Mouse (Mus musculus): Measurements from ENCODE around the gene Mgat5b.
A peak's percentile ranks its signal among the peaks of the same experiment; 100 is the strongest.

Mgat5b gene

DNA sequence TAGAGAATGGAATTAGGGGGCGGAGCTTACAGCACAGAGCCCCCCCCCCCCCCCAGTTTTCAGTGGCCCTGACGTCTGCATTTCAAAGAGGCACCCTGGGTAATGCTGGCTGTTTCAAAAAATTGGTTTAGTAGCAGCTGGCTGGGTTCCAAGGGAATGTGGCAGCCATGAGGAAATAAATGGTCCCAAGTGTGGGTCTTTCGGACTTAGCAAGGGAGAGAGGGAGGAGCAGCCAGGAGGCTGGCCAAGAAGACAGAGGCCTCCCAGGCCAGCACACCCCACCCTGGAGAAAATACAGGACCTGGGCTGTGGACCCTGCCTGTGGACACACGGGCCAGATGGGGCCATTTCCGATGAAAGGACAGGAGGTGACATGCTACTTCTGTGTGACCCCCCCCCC lies 61.6 kb downstream of the Mgat5b start:
- DNase-seq (ENCODE audit: low spot score in 2 of 2) = no peak

DNA sequence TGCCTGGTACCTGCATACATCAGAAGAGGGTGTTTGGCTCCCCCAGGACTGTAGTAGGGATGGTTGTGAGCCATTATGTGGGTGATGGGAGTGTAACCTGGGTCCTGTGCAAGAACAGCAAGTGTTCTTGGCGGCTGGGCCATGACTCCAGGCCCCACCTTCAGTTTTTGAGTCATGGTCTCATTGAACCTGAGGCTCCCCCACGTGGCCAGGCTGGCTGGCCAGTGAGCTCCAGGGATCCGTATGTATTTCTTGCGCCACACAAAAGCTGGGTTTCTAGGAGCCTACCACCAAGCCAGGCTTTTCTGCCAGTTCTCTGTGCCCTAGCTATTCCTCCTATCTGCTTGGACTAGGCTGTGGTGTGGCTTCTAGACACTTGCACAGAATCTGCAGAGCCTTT lies 63.9 kb downstream of the Mgat5b start:
- DNase-seq (ENCODE audit: low spot score in 2 of 2) = no peak

DNA sequence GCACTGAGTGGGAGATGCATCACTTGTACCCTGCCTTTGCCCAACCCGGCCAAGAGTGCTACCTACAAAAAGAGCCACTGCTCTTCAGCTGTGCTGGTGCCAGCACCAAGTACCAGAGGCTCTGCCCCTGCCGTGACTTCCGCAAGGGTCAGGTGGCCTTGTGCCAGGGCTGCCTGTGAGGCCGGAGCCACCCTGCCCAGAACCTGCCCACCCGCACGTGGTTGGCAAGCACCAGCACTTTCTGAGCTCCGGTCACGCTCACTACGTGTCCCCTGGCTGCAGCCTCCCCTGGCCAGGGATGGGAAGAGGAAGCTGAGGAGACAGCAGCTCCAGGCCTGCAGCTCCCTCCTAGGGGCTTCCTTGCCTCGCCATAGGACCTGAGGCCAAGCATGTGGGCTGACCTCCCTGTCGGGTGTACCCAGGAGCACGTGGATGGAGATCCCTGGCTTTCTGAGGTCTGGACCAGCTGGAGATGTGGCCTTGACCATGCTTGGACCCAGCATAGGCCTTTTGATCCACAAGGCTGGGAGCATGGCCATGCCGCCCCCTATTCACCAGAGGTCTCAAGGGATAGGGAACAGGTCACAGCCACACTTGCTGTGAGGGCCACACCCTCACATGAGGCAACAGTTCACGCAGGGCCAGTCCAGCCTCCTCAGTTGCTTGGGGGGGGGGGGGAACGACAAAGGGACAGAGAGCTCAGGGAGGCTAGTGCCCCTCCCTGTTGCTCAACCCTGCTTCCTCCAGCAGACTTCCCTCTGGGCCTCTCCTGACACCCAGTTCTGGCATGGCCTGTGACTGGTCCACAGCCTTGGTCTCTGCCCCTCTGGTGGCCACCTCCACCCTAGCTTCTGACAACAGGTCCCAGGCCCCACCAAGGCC lies 67.1 kb downstream of the Mgat5b start:
- no peak for DNase-seq (ENCODE audit: low spot score in 2 of 2)

DNA sequence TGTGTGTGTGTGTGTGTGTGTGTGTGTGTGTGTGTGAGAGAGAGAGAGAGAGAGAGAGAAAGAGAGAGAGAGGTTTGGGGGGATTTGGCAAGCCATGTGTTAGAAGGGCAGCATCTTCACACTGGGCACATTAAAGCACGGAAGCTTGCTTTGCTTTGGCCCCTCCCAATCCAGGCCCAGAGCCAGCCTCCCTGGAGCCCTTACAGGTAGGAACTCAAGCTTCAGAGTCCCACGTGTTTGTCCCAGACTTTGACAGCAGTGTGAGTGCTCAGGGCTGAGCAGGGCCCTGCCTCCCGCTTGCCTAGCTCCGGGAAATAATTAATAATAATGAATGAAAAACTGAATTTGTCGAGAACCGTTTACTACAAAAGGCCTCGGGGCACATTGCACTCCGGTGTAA lies 69.5 kb downstream of the Mgat5b start:
- no peak for DNase-seq (ENCODE audit: low spot score in 2 of 2)

DNA sequence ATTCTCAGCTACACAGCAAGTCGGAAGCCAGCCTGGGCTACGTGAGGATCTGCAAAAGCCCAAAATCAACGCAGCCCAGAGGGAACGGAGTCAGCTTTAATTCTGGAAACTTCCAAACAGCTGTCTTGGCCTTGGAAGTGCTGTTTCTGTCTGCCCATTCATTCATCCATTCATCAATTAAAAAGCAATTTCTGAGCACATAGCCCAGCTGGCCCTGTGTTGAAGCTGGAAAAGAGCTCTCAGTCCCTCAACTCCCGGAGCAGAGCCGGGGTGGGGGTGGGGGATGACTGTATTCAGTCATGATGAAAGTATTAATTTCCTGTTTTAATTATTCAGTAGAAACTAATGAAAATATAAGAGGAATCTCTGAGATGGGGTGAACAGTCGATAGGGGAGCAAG lies 71.6 kb downstream of the Mgat5b start:
- no peak for DNase-seq (ENCODE audit: low spot score in 2 of 2)

DNA sequence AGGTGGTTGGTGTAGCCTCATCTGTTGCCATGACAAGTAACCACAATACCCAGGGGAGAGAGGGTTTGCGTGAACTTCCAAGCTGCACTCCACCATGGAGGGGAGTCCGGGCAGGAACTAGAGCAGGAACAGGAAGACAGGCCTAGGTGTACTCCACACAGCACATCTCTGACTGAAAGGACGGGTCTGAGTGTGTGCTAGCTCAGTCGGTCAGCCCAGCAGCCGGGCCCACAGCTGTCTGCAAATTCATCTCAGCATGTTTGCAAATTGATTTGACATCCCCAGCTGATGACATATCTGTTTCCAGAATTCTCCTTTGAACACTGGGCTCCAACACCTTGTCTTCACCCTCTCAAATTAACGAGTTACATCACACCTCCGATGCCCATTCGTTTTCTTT lies 72.7 kb downstream of the Mgat5b start:
- no peak for DNase-seq (ENCODE audit: low spot score in 2 of 2)

DNA sequence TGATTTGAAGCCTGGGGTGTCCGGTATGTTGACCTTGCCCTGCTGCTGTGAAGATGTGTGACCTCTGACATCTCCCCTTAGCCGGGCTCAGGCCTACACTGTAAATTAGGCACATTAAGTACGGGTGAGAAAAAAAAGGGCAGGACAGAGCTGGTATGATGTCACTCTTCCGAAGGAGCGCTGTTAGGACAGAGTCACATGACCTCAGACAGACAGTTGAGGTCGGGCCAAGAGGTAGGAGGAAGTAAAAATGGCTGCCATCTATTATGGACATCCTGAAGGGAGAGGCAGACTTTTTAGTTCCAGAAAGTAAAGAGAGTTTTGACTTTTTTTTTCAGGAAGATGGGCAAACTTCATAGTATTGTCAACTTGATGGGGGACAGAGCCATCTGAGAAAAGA lies 73.3 kb downstream of the Mgat5b start:
- no peak for DNase-seq (ENCODE audit: low spot score in 2 of 2)

DNA sequence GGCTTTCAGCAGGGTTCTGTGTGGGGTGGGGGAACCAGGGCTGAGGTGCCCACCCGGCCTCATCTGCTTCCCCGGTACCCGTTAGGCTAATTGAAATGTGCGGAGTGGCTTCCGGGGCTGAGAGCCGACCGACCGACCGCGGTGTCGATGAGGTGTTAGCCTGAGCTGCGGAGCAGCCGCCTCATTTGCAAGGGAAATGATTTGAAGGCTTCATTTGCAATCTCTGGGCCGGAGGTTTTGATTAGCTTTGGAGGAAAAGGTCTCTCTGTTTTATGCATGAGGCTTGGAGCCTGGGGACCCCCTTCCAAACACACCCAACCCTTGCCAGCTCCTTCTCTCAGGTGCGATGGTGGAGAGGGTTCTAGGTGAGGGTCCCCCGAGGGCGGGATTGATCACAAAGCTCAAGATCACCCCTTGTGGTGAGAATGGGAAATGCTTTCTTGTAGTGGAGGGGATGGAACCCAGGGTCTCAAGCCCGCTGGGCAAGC lies 75.5 kb downstream of the Mgat5b start:
- DNase-seq (ENCODE audit: low spot score in 2 of 2) = no peak

DNA sequence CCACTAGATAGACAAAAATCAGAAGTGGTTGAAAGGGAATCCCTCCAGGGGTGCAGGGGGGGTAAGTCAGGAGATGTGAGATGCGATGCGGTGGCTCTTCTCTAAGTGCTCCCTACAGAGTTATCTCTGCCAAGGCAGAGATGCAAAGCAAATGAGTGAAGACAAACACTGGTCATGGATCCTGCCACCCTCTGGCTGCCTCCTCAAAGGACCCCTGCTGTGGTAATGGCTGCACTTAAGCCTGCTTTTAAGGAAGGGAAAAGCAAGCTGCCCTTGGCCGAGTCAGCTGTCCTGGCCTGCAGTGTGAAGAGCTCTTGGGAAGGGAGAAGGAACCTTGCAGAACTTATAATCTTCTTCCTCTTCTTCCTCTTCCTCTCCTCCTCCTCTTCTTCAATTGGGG lies 78.3 kb downstream of the Mgat5b start:
- DNase-seq (ENCODE audit: low spot score in 2 of 2) = no peak

DNA sequence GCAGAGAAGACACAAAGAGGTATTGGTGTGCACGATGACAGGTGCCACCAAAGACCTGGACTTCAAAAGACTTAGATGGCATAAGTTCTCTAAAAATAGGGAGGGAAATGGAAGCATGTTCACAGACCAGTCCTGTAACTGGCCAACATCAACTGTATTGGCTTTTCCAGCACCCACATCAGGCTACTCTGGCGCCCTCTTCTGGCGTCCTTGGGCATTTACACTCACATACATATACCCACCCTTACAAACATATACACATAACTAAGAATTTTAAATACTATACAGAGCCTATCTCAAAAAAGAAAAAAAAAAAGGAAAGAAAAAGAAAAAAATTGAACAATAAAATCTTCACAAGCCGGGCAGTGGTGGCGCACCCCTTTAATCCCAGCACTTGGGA lies 80.3 kb downstream of the Mgat5b start:
- DNase-seq (ENCODE audit: low spot score in 2 of 2) = no peak

DNA sequence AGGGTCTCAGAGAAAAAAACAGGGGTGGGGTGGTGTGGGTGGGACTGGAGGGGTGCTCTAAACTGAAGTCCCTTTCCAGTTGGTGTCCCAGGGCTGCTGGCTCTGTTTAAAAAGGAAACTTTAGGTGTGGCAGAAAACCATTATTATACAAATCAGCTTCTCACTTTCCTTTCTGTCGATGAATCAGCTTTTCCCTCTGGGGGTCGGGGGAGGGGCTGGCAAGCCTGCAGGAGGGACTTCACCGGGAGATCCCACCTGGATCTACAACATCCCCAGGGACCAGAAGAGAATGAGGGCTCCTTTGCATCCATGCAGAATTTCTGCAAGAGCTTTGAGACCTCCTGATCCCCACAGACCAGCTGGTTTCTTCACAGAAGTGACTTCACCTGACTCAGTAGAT lies 81.6 kb downstream of the Mgat5b start:
- no peak for DNase-seq (ENCODE audit: low spot score in 2 of 2)

DNA sequence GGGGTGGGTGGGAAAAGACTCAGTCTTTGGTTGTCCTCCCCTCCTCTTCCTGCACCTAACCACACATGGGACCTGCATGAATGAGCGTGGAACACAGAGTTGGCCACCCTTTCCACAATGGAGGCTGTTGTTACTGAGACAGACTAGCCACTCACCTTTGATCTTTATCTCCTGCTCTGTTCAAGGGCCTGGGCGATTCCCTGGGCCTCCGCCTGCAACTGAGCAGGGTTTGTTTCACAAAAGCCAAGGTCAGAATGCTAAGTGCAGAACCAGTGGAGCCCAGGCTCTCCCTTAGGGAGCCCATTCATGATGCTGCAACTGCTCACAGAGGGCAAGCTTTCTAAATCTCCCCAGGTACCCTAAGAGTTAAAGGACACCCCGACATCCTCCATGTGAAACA lies 83.1 kb downstream of the Mgat5b start:
- DNase-seq (ENCODE audit: low spot score in 2 of 2) = no peak

DNA sequence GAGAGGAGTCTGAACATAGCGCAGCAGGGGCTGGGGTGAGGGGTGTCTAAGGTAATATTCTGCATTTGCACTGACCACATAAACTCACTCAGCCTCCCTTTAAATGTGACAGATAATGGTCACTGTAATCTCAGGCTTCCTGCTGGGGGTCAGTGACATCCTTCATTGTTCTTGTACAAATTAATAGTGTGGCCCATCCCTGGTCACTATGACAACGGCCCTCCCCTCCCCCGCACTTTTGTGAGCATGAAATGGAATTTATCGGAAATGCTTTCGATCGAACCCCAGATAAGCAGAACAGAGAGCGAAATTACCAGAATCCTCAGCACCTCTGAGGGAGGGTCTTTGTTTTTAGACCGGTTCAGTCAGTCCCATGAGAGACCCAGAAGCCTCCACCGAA lies 84.8 kb downstream of the Mgat5b start:
- no peak for DNase-seq (ENCODE audit: low spot score in 2 of 2)

DNA sequence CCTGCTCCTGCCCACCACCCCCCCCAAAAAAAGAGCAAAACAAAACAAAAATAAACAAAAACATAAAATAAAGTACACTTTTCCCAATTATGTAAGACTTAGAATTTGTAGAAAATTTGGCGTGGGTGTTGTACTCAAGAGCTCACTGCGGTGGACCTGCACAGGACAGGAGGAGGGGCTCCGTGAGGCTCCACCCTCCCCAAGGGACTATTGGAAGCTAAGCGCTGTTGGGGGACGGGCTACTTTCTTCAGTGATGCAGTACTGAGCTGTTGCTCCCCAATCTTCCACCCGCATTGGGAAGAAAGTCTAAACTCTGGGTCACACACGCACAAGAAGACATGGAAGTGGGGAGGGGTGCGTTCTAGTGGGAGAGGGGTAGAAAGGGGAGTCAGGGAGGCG lies 85.6 kb downstream of the Mgat5b start:
- DNase-seq (ENCODE audit: low spot score in 2 of 2) = no peak

DNA sequence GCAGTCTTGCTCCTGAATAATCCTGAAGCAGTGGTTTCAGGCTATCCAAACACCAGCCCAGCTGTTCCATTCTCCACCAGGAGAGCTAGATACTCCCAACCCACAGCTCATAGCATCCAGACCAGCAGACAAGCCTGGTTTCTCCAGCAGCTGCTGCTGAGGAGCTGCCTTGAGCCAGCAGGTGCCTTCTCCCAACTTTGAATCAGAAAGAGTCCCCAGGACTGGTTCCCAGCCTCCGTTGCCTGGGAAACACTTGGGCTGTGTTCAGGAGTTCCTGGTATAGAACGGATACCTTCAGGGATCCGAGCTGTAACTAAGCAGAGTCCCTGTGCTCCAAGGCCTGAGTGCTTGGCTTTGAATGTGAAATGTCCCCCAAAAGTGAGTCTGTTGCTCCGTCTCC lies 98.8 kb downstream of the Mgat5b start:
- no peak for DNase-seq (ENCODE audit: low spot score in 2 of 2)

DNA sequence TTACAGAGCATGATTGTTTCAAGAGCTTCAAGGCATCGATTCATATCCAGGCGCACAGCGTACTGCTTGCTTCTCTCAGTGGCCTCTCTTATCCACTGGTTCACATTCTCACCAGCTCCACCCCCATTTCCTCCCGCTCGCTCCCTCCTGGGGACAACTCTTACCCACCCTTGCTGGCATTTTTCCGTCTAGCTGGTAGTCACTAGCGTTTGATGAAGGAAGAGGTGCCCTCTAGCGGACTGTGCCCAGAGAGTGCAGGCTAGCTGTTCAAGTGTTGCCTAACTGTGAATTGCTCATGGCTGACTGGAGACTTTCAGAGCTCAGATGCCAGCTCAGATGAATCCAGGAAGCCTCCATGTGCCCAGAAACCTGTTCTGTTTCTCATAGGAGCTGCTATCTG lies 99.7 kb downstream of the Mgat5b start:
- DNase-seq (ENCODE audit: low spot score in 2 of 2) = peak in 1 of 2 experiments; percentile 49

DNA sequence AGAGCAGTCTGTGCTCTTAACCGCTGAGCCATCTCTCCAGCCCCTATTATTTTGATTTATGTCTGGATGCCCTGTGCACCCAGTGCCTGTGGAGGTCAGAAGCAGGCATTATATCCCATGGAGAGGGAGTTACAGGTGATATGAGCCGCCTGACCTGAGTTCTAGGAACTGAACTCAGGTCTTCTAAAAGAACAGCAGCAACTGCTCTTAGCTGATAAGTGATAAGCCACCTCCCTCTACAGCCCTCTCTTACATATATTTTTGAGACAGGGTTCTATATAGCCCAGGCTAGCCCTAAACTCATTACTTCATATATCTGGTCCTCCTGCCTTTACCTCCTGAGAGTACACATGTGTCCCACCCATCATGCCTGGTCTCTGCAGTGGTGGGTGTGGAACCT lies 102.4 kb downstream of the Mgat5b start:
- DNase-seq (ENCODE audit: low spot score in 2 of 2) = no peak

DNA sequence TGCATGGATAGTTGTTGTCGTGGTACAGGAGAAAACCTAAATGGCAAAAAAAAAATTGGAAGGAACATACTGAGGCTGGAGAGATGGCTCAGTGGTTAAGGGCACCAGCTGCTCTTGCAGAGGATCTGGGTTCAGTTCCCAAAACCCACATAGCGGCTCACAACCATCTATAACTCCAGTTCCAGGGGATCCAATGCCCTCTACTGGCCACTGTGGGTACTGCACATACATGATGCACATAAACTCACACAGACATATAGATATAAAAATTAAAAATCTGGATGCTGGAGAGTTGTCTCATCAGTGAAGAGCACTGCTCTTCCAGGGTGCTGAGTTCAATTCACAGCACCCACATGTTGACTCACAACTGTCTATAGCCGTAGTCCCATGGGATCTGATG lies 104.9 kb downstream of the Mgat5b start:
- DNase-seq (ENCODE audit: low spot score in 2 of 2) = no peak

DNA sequence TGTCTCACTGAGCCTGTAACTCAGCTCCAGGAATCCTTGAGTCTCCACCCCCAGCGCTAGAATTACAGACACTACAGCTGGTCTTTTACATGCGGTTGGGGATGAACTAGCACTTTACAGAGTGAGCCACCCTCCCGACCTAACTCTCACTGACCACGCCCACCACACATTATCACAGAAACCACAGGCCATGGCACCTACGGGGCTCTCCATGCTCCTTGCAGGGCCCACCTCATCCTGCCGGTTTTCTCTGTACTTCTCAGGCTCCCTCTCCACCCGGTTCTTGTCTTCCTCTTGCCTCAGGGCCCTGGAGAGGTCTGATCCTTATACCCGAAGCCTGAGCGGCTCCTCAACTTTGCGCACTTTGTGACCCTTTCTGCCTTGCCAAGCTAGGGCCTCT lies 109.0 kb downstream of the Mgat5b start:
- peak in 1 of 2 experiments; percentile 22 for DNase-seq (ENCODE audit: low spot score in 2 of 2)

DNA sequence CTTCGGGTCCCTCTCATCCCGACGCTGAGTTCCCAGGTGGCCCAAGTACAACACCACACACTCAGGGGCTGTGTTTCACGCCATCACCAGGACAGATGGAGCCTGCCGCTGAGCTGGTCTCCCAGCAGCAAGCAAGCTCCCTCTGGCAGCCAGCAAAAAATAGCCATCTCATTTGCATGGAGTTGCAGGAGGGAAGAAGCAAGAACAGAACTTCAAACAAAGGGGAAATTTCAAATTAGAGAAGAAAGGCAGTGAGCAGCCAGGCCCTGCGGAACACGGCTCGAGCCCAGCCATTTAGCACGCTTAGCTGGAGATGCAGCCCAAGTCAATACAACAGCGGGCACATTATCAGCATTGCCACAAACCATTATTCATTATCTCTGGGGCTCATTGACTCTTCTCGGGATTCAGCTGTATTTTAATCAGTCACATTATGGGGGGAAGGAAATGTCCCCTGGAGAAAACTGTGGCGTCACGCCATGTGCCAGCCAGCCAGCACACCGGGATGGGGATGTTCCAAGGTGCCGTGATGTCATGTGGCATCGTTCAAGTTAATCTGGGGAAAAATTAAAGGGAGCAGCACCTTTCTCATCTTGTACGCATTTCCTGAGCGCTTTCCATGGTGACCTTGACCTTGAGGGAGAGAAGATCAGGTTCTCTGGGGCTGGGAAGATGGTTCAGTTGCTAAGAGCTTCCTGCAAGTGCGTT lies 110.4 kb downstream of the Mgat5b start:
- no peak for DNase-seq (ENCODE audit: low spot score in 2 of 2)

DNA sequence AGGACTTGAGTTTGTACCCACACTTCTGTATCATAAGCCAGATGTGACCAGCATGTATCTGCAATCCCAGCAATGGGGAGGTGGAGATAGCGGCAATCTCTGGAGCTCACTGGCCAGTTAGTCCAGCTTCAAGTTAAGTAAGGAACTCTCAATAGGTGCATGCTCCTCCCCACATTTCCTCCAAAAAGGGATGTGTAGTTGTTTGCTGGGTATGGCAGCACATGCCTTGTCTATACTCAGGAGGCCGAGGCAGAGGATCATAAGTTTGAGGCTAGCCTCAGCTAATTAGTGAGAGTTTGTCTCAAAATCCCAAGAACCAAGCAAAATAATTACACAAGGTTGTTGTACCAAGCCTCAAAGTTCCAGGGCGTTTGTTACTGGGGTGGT lies 110.9 kb downstream of the Mgat5b start:
- no peak for DNase-seq (ENCODE audit: low spot score in 2 of 2)

DNA sequence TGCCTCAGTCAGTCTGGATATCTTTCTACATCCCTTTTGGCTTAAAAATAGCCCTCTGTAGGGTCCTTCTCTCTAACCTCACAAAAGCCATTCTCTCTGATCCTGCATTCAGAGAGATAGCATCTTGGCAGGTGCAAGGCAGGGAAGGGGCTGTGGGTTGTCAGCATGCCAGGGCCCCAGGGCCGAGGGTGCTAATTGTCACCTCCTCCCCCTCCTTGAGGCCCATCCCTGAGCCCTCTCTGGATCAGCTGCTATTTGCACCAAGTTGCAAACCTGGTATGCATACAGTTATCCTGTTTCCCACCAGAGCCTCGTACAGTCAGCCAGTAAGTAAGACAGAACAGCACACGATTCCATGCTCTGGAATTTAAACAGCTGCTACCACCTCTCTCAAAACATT lies 111.4 kb downstream of the Mgat5b start:
- no peak for DNase-seq (ENCODE audit: low spot score in 2 of 2)

DNA sequence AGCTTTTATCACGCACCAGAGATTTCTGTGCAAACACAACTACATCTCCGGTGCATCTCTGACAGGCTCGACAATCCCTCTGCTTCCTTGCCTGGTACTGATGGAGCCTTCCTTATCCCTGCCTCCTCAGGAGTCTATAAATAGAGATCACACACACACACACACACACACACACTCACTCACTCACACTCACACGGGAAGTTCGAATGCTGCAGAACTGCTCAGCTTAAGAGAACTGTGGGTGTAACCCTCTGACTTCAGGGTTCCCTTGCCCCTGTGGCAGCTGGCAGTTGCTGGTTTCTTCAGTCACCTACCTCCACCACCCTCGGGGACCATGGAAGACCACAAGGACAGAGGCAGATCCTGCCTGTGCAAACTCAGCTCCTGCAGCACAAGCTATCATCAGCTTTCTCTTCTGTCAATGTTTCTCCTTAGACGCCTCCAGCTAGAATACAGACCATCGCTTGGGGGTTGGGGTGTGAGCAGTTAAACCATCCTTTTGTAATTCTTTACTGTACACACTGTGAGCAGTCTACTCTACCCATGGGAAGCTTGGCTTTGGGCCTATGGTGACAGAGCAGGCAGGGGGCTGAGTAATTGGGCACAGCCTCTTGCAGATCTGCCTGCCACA lies 111.9 kb downstream of the Mgat5b start:
- no peak for DNase-seq (ENCODE audit: low spot score in 2 of 2)

Data from spleen, postnatal 4 days (tissue).